In the genomic region with DNA sequence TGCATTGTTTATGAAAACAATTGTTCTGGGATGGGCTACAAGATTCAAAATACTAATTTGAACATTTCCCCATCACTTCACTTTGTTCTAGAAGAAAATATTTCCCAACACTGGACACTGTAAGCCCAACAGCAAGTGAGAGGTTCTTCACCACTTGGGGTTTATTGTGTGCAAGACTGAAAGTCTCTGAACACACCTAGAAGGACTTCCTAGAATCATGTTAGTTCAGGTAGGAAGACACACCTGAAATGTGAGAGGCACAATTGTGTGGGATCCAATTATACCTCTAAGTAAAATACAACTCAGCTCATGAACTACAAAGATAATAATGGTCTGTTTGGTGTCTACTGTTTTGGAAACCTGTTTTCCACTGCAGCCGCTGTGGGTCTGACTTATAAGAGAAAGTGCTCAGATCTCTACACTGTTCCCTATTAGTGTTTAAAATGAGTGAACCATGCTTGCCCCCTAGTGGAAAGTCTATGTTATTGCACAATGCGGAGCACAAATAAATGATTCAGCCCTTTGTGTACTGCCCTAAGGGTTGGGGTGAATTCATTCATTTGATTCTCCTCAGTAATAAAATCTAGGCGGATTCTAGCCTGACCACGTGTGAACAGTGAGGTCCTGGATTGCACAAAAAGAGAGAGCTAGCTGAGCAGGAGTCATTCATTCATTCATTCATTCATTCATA, we compare ENCODE assay signal across 8 mouse cellular contexts.
DNase-seq lines count a peak whose midpoint lies in the region; ATAC-seq and TF ChIP-seq lines count a peak whose summit lies in the region.

No protein-coding gene starts in this region.

- no peaks in the 10 kb centered on the region for H3K36me3 ChIP-seq in E14TG2a.4 (ENCODE audit: insufficient read depth, low read length)
- no peaks in the 10 kb centered on the region for H3K36me3 ChIP-seq in hindbrain, embryonic 14.5 days (replicated peaks; ENCODE audit: control insufficient read depth, insufficient read depth)
- H3K36me3 ChIP-seq in midbrain, embryonic 12.5 days: no peaks in the 10 kb centered on the region

- no peak overlapping the region for H3K27ac ChIP-seq in hindbrain, embryonic 14.5 days
- H3K27ac ChIP-seq in midbrain, embryonic 12.5 days (replicated peaks): no peak overlapping the region

- no peak overlapping the region for H3K9ac ChIP-seq in hindbrain, embryonic 14.5 days
- H3K9ac ChIP-seq in midbrain, embryonic 12.5 days (replicated peaks): no peak overlapping the region

- H3K27me3 ChIP-seq in E14TG2a.4 (ENCODE audit: insufficient read depth, low read length): no peaks in the 10 kb centered on the region
- H3K27me3 ChIP-seq in hindbrain, embryonic 14.5 days (ENCODE audit: control insufficient read depth, insufficient read depth, low read length): no peaks in the 10 kb centered on the region
- no peaks in the 10 kb centered on the region for H3K27me3 ChIP-seq in midbrain, embryonic 12.5 days

- no peak overlapping the region for H3K4me3 ChIP-seq in E14TG2a.4 (replicated peaks; ENCODE audit: low read length)
- no peak overlapping the region for H3K4me3 ChIP-seq in hindbrain, embryonic 14.5 days (replicated peaks; ENCODE audit: low read length)
- H3K4me3 ChIP-seq in midbrain, embryonic 12.5 days: no peak overlapping the region

- H3K4me2 ChIP-seq in hindbrain, embryonic 14.5 days (replicated peaks): no peak overlapping the region
- no peak overlapping the region for H3K4me2 ChIP-seq in midbrain, embryonic 12.5 days (replicated peaks)

- peak; percentile 4 for DNase-seq in kidney, adult 18-20 months
- DNase-seq in kidney, postnatal 25 days: no peak
- peak; percentile 18 for DNase-seq in cerebellum, adult 8-10 months
- peak; percentile 85 for DNase-seq in hindbrain, embryonic 14.5 days (ENCODE audit: low spot score)
- DNase-seq in spleen, adult 12 weeks (ENCODE audit: low spot score): no peak
- DNase-seq in gastrocnemius, postnatal 25 days: no peak

- 5% methylated on average over 4 of the region's 4 CpGs for WGBS in hindbrain, embryonic 14.5 days
- 9% methylated on average over 4 of the region's 4 CpGs for WGBS in midbrain, embryonic 12.5 days

- H3K9me3 ChIP-seq in E14TG2a.4 (ENCODE audit: low read length): no peaks in the 10 kb centered on the region
- H3K9me3 ChIP-seq in hindbrain, embryonic 14.5 days (ENCODE audit: control insufficient read depth, low read length): no peaks in the 10 kb centered on the region
- H3K9me3 ChIP-seq in midbrain, embryonic 12.5 days: no peaks in the 10 kb centered on the region

- ATAC-seq in hindbrain, embryonic 14.5 days (ENCODE audit: low FRiP score): peak; percentile 88
- peak; percentile 93 for ATAC-seq in midbrain, embryonic 12.5 days (ENCODE audit: low FRiP score, low read depth)

- TF ChIP-seq CTCF in E14TG2a.4 (conservative IDR thresholded peaks at IDR 0.05; ENCODE audit: low read length): peak; percentile 54

- no peaks in the 10 kb centered on the region for H3K4me1 ChIP-seq in E14TG2a.4 (replicated peaks; ENCODE audit: low read depth, low read length)
- H3K4me1 ChIP-seq in hindbrain, embryonic 14.5 days (replicated peaks; ENCODE audit: control insufficient read depth, insufficient read depth, low read length): no peaks in the 10 kb centered on the region
- H3K4me1 ChIP-seq in midbrain, embryonic 12.5 days: no peaks in the 10 kb centered on the region

Comparison
In these comparisons a context has a peak if more than half of its experiments do, and no peak if none do; other contexts are left out.
1. DNase-seq: peak in kidney, adult 18-20 months (single experiment), cerebellum, adult 8-10 months (single experiment) and hindbrain, embryonic 14.5 days (single experiment); none in kidney, postnatal 25 days (0 of 2), spleen, adult 12 weeks (single experiment) and gastrocnemius, postnatal 25 days (single experiment).